Mouse (Mus musculus): ENCODE data around the gene Rergl. TPM values are rescaled to one million over a fixed set of nuclear protein-coding genes. Genes with fewer than 3 reads are reported as not detected.

Gene Rergl
- not detected for total RNA-seq (2021)

DNA sequence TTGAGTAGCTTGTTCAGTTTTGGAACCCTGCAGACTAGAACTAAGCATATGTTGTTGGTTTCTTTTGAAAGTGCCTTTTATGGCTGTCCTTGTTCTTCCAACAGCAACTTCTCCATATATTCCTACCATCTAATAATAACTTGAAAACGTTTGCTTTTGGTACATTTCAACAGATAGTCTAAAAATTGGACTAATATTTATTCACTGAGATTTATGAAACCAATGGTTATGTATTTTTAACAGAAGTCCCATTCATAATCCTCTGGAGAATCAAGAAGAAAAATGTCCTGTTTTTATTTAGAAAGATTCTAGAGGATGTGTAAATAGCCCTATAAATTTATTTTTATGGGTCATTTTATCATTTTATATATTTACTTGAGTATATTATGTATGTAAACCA, at the start of gene Rergl:
Rergl (minus strand) TSS at position 101 of the 400 bp plus-strand sequence.
- no peak for DNase-seq

DNA sequence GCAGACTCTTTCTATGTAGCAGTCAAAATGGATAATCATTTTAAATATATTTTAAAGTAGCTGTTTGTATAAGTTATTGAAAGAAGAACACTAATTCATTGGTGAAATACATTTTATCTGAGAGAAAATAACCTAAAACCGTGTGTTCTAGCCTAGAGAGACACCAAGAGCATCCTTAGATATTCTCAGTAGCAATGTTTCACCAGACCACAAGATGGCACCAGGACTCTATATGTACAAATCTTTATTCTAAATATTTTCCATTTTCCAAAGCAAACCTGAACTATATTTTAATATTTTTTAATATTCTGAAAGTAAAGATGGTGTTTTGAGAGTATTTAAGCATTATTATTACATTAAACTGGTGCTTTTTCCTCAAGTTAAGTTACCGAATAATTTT, 36.7 kb upstream of the Rergl start:
- no peak for DNase-seq

- DNase-seq: no peak
Observed at GRCm38 (mm10) chr6:139525406-139525805, 23.6 kb upstream of the Rergl start.

- no peak for DNase-seq
Observed at GRCm38 (mm10) chr6:139524288-139524687, 22.5 kb upstream of the Rergl start.

DNA sequence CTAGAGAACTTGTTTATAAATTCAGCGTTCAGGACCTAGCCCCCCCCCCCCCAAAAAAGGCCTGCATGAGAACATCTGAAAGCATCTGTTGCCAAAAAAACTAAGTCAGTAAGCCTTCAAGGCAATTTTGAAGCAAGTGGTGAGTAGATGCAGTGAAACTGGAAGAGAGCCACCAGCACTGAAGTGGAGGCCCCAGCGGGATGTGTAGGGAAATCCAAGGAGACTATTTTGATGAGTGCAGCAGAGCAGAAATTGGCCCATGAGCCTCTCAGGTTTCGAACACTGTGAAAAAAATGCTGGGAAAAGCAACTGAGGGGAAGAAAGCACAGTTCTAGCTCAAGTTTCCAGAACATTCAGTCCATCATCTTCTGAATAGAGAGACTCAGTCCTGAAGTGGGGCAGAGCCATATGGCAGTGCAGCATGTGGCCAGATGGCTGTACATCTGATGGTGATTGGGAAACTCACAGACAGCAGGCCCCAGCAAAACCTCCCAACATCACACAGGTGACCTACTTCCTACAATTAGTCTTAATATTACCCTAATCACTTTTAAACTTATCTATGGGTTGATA, 13.2 kb upstream of the Rergl start:
- no peak for DNase-seq

GRCm38 (mm10) chr6:139479730-139480129, 22.0 kb downstream of the Rergl start:
- no peak for DNase-seq

DNA sequence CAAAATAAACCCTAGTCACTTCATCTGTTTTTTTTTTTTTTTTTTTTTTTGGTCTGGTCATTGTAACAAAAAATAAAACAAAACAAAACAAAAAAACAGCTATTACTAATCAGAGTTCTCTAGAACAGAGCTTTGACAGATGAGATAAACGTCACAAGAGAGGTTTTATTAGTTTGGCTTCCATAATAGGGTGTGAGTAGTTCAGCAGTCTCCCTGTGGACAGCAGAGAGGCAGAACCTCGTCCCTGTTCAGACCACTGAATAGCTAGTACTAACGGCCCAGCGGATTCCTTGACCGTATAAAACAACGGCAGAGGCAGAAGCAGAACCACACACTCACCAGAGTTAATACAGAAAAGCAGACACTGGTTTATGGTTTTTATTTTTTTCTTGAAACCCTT, 36.8 kb downstream of the Rergl start:
- DNase-seq: no peak

- DNase-seq: no peak
Observed at GRCm38 (mm10) chr6:139464292-139464691, 37.5 kb downstream of the Rergl start.

DNA sequence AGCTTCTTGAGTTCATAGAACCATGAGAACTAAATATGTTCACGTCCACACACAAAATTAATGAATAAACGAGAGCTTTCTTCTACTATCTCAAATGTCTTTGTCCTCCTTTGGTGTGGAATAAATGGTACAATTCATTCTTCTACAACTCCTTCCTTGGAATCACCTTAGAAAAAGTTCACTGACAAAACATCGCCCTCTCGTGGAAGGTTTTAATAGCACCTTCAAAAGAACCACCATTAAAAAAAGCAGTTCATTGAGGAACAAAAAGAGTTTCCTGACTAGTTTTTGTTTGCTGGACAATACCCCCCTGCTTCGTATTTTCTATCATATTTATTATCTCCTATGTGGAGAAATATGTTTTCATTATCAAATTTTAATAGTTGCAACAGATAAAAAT, 40.7 kb downstream of the Rergl start:
- no peak for DNase-seq

DNA sequence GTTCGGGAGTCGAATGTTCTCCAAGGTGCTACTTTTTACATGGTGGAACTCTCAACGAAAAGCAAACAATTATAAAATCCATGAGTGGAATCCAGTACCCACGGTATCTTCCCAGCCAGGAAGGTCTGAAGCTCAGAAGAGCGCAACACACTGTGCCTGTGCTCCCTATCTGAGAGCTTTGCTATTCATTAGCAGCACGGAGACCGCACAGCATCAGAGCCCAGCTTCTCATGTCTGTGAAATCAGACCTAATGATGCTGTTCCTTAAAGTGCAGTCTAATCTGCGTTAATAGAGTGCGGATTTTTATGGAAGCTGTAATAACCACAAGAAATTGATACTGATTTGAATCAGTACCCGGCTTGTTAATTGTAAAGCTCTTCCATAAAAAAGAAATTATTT, 41.3 kb downstream of the Rergl start:
- DNase-seq: no peak

- DNase-seq: no peak
Observed at GRCm38 (mm10) chr6:139443999-139444398, 57.8 kb downstream of the Rergl start.

Other genes with a start within 250 kb of the Rergl start
- gene Pik3c2g, start 85.2 kb upstream of the Rergl start, total RNA-seq (2021): not detected

Measured in heart, postnatal 4 days (tissue).